Mouse (Mus musculus) cortical plate, adult 2 months (tissue): ENCODE data around the gene Tbc1d30.

Experiments
- CTCF ChIP-seq: fragments of 200-500 bp; IDR thresholded peaks from 2 replicates; pipeline ENCODE4 v1.5.1; 2011; ENCODE audit warnings: mild to moderate bottlenecking, control low read depth, low read length; ENCODE audit not compliant: insufficient read depth; ENCODE audit errors: extremely low read depth
- POLR2A ChIP-seq: fragments of 200-500 bp; IDR thresholded peaks from 2 replicates; pipeline ENCODE4 v1.6.1; 2011; ENCODE audit warnings: mild to moderate bottlenecking, low read length, control low read depth; ENCODE audit not compliant: insufficient read depth; ENCODE audit errors: extremely low read depth

GRCm38 (mm10) chr10:121310511-121311221, 40.4 kb downstream of the Tbc1d30 start:
- TF ChIP-seq CTCF: no peak
- TF ChIP-seq POLR2A: peak; percentile 79
